Mouse (Mus musculus) megakaryocyte, adult 5-6 weeks (primary cell): ENCODE results near the gene Gm4027. TPM values are rescaled to one million over a fixed set of nuclear protein-coding genes. Genes with fewer than 3 reads are reported as not detected.
"Not testable (repeated sequence)": the region's sequence is repeated elsewhere in the genome, so short reads cannot be mapped to it uniquely, and the experiment has no call there.

Source experiments
- ATAC-seq: 2 replicates; pipeline ENCODE4 v1.8.0; 2016; ENCODE audit warnings: mild to moderate bottlenecking, inconsistent platforms; ENCODE audit not compliant: poor library complexity, severe bottlenecking
- total RNA-seq, 2 experiments: library from RNA; stranded (forward) in 1 of 2; stranded (reverse) in 1 of 2; fragments of 153-499, 151-499 nt in 1 of 2; fragments of 221-1000, 200-1000 nt in 1 of 2; gene quantifications; 2 replicates each; pipeline versions ENCODE4 v1.2.3 to v1.2.4; 2015 to 2017

Gm4027 gene
- total RNA-seq (2015) (not detected in 2 replicates), total RNA-seq (2017) (not detected in 2 replicates)

GRCm38 (mm10) chr12:87618569-87618968 is at the start of gene Gm4027:
Gene Gm4027 (plus strand): TSS chr12:87618869.
- not testable (repeated sequence) for ATAC-seq

GRCm38 (mm10) chr12:87601388-87601787 is 17.3 kb upstream of the Gm4027 start:
- ATAC-seq: not testable (repeated sequence)

- not testable (repeated sequence) for ATAC-seq
These were observed 16.3 kb upstream of the Gm4027 start, which contains the start of gene Oog1 for GRCm38 (mm10) chr12:87602388-87602787. Gene Oog1 (plus strand): TSS chr12:87602688.

- not testable (repeated sequence) for ATAC-seq
These were observed 25.9 kb downstream of the Gm4027 start, which contains the start of gene Gm16381 for GRCm38 (mm10) chr12:87644520-87644919. Gene Gm16381 (minus strand): TSS chr12:87644620.

GRCm38 (mm10) chr12:87652916-87653703 is 34.4 kb downstream of the Gm4027 start:
- not testable (repeated sequence) for ATAC-seq

Other genes with a start within 250 kb of the Gm4027 start
- 210 and 245 TPM in 2 replicates for gene Sptlc2, start 230.5 kb upstream of the Gm4027 start, total RNA-seq (2015)
- gene Sptlc2, start 230.5 kb upstream of the Gm4027 start, total RNA-seq (2017): 168 and 181 TPM in 2 replicates
- gene Slirp, start 175.0 kb upstream of the Gm4027 start, total RNA-seq (2015): 74.3 and 85.7 TPM in 2 replicates
- 34.3 and 64.3 TPM in 2 replicates for gene Slirp, start 175.0 kb upstream of the Gm4027 start, total RNA-seq (2017)
- gene Alkbh1, start 174.9 kb upstream of the Gm4027 start, total RNA-seq (2015): 17.7 and 19.5 TPM in 2 replicates
- 25.6 and 32.2 TPM in 2 replicates for gene Alkbh1, start 174.9 kb upstream of the Gm4027 start, total RNA-seq (2017)
- 38.4 and 38.9 TPM in 2 replicates for gene Snw1, start 146.6 kb upstream of the Gm4027 start, total RNA-seq (2015)
- gene Snw1, start 146.6 kb upstream of the Gm4027 start, total RNA-seq (2017): 124 and 141 TPM in 2 replicates
- gene Gm5788, start 124.1 kb upstream of the Gm4027 start, total RNA-seq (2015): not detected in 2 replicates
- gene Gm5788, start 124.1 kb upstream of the Gm4027 start, total RNA-seq (2017): not detected in 2 replicates
- not detected in 2 replicates for gene Gm8300, start 104.6 kb upstream of the Gm4027 start, total RNA-seq (2015)
- not detected in 2 replicates for gene Gm8300, start 104.6 kb upstream of the Gm4027 start, total RNA-seq (2017)
- not detected in 2 replicates for gene Oog1, start 16.2 kb upstream of the Gm4027 start, total RNA-seq (2015)
- gene Oog1, start 16.2 kb upstream of the Gm4027 start, total RNA-seq (2017): not detected in 2 replicates
- gene Gm16381, start 25.8 kb downstream of the Gm4027 start, total RNA-seq (2015): not detected in 2 replicates
- not detected in 2 replicates for gene Gm16381, start 25.8 kb downstream of the Gm4027 start, total RNA-seq (2017)
- gene Gm21319, start 156.9 kb downstream of the Gm4027 start, total RNA-seq (2015): not detected in 2 replicates
- not detected in 2 replicates for gene Gm21319, start 156.9 kb downstream of the Gm4027 start, total RNA-seq (2017)
- gene Gm21936, start 176.6 kb downstream of the Gm4027 start, total RNA-seq (2015): not detected in 2 replicates
- not detected in 2 replicates for gene Gm21936, start 176.6 kb downstream of the Gm4027 start, total RNA-seq (2017)
- gene BB287469, start 197.7 kb downstream of the Gm4027 start, total RNA-seq (2015): not detected in 2 replicates
- not detected in 2 replicates for gene BB287469, start 197.7 kb downstream of the Gm4027 start, total RNA-seq (2017)
- gene Gm2001, start 223.5 kb downstream of the Gm4027 start, total RNA-seq (2015): not detected in 2 replicates
- gene Gm2001, start 223.5 kb downstream of the Gm4027 start, total RNA-seq (2017): not detected in 2 replicates